Mouse (Mus musculus): ENCODE results near the gene 2300002M23Rik. TPM values are rescaled to one million over a fixed set of nuclear protein-coding genes. Genes with fewer than 3 reads are reported as not detected.
A peak's percentile ranks its signal among the peaks of the same experiment; 100 is the strongest.

The 2300002M23Rik gene
- total RNA-seq, 2 experiments from 2014 or later: not detected

- DNase-seq: no peak
- intact Hi-C loops (cut with DNase I; ENCODE audit: low total_unique reads): no loop called here
Measured at GRCm38 (mm10) chr17:35554761-35555397, 12.4 kb upstream of the 2300002M23Rik start.

GRCm38 (mm10) chr17:35556186-35556765 is 11.0 kb upstream of the 2300002M23Rik start:
- no peak for DNase-seq
- intact Hi-C loops (cut with DNase I; ENCODE audit: low total_unique reads): no loop called here

- intact Hi-C loops (cut with DNase I; ENCODE audit: low total_unique reads): no loop called here
- no peak for DNase-seq
Measured at GRCm38 (mm10) chr17:35556812-35557211, 10.4 kb upstream of the 2300002M23Rik start.

- no peak for DNase-seq
Measured at GRCm38 (mm10) chr17:35557351-35557750, 9.9 kb upstream of the 2300002M23Rik start.

GRCm38 (mm10) chr17:35558216-35558615 is 9.0 kb upstream of the 2300002M23Rik start:
- intact Hi-C loops (cut with DNase I; ENCODE audit: low total_unique reads): no loop called here
- DNase-seq: no peak

More at GRCm38 (mm10) chr17:35557351-35557750, 9.9 kb upstream of the 2300002M23Rik start:
- intact Hi-C loops (cut with DNase I; ENCODE audit: low total_unique reads): no loop called here

- no peak for DNase-seq
- intact Hi-C loops (cut with DNase I; ENCODE audit: low total_unique reads): no loop called here
Measured at GRCm38 (mm10) chr17:35567767-35568166, 517 bp downstream of the 2300002M23Rik start.

DNA sequence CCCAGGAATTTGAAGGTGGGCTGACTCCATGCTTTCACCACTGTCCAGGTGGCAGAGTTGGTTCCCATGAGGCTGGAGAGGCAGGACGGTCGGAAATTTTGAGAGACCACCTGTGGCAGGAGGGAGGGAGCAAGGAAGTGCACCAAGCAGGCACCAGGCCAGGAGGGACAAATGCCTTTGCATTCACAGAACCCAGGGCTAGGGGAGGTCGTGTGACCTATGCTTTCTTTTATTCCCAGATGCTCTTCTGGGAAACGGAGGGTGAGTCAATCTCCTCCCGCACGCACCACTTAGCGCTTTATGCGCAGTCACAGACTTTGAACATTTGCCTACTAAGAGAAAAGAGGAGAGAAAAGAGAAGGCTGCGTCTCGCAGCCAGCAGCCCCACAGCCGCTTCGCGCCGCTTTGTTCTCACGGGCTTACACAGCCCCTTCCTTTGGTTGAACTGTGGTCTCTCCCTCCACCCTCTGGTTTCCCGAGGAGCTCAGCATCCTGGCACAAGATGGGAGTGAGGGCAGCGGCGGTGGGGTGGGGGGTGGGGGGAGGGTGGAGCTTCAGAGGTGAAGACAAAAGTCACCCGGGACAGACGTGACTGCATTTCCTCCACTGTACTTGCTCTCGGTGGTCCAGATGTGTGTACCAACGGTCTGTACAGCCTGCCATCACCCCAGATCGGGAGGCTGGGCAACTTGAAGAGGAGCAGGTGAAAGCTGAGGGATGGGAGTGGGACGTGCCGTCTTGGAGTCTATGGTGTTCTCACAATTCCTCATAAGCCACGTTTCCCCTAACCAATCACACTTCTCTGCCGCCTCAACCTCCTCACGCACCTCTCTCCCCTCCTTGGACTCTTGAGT is 2.1 kb downstream of the 2300002M23Rik start:
- intact Hi-C loops (cut with DNase I; ENCODE audit: low total_unique reads): no loop called here
- no peak for DNase-seq

DNA sequence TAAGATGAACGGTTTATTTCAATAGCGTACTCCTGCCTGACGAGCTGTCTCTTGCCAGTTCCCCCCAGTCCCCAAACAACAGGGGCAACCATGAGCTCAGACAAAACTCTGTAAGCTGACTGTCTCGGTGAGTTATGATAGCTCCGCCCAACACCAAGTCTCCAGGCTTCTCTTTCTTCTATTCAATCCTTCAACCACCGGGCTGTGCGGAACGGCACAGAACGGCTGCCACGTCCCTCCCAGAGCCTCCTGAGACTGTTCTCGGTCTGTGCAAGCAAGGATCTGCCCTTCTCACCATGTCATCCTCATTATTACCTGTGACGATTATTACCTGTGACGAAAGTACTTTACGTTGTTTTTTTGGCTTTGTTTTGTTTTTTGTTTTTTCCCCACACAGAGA is 3.6 kb downstream of the 2300002M23Rik start:
- no peak for DNase-seq
- intact Hi-C loops (cut with DNase I; ENCODE audit: low total_unique reads): no loop called here

DNA sequence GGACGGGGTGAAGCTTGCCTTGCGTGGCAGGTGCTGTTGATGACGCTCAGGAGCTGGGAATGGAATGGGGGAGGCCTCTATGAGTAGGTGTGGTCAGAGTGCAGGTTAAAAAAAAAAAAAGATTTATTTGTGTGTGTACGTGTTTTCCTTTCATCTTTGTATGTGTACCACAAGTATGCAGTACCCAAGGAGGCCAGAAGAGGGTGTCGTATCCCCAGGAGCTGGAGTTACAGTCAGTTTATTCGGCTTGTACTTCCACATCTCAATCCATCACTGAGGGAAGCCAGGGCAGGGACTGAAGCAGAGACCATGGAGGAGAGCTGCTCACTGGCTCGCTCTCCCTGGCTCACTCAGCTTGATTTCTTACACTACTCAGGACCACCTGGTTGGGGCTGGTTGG is 4.2 kb downstream of the 2300002M23Rik start:
- intact Hi-C loops (cut with DNase I; ENCODE audit: low total_unique reads): no loop called here
- no peak for DNase-seq

DNA sequence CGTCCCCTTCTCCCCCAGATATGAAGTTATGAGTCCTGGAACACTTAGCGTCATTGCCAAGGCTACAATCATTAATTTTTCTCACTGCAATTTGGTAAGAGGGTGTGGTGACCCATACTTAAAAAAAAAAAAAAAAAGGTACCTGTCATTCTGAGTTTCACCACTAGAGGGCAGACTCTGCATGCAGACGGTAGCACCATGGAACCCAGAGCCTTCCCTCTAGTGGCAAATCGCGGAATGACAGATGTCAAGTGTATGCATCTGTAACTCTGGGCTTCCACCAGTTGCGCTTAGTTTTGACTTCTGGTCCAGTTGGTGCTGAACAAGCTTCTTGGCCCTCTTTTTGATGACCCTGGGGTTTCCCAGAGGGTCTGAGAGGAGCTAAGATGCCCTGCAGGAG is 11.0 kb downstream of the 2300002M23Rik start:
- DNase-seq: peak; percentile 71
- intact Hi-C loops (cut with DNase I; ENCODE audit: low total_unique reads): no loop called here

DNA sequence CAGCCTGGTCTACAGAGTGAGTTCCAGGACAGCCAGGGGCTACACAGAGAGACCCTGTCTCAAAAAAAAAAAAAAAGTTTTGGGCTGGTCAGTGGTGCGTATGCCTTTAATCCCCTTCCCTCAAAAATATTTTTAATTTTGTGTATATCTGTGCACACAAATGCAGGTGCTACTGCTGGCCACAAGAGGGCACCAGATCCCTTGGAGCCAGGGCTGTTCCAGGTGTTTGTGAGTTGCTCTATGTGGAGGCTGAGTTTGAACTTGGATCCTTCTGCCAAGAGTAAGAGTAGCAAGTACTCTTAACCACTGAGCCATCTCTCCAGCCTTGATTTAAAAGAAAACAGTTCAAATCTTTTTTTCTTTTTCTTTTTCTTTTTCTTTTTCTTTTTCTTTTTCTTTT is 15.7 kb downstream of the 2300002M23Rik start:
- DNase-seq: no peak
- intact Hi-C loops (cut with DNase I; ENCODE audit: low total_unique reads): no loop called here

GRCm38 (mm10) chr17:35584330-35584937 is 17.2 kb downstream of the 2300002M23Rik start:
- peak; percentile 74 for DNase-seq
- intact Hi-C loops (cut with DNase I; ENCODE audit: low total_unique reads): no loop called here

DNA sequence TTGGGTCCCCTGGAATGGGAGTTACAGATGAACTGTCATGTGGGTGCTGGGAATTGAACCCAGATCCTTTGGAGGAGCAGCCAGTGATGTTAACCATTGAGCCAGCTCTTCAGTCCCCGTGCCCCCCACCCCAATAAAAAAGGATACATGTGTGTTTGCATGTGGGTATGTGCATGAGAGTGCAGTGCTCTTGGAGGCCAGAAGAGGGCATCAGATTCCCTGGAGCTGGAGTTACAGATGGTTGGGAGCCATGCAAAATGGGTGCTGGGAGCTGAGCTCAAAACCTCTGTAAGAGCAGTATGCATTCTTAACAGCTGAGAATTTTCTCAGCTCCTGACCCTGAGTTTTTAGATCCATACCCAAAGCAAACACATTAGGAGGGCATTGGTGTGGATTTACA is 20.0 kb downstream of the 2300002M23Rik start:
- intact Hi-C loops (cut with DNase I; ENCODE audit: low total_unique reads): no loop called here
- no peak for DNase-seq

- no peak for DNase-seq
- intact Hi-C loops (cut with DNase I; ENCODE audit: low total_unique reads): no loop called here
Measured at GRCm38 (mm10) chr17:35588387-35588786, 21.1 kb downstream of the 2300002M23Rik start.

DNA sequence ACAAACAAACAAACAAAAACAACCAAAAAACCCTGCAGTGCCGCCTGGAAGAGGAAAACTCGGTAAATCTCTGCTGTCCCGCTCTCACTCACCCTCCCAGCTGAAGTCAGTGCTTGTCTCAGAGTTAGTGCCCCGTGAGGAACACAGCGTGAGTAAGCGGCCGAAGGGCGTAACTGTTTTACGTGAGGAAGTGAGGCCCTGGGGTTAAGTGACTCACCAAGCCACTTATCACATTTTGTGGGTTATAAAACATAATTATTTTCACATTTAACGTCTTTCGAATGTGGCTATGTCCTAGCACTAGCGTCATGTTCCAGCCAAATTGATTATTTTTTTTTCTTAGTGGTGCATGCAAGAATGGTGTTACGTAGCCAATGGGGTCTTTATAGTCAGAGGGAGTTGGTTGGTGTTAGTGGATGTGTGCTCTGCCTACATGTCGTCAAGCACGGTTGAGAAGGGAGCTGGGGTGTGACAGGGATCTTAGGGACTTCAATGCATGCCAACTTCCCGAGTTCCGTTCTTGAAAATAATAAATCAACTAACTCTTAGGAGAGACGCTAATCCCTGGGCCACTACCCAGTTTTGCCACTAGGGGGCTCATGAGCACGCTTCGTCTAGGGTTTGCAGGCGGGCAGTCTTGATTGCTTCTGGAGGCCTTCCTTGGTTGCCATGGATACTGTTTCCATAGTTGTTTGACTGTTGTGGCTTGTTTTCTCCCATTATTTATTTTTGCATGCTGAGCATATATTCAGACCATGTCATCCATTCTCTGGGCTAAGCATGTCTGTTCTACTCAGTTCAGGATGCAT is 23.4 kb downstream of the 2300002M23Rik start:
- intact Hi-C loops (cut with DNase I; ENCODE audit: low total_unique reads): no loop called here
- peak; percentile 81 for DNase-seq

GRCm38 (mm10) chr17:35591219-35591578 is 23.9 kb downstream of the 2300002M23Rik start:
- DNase-seq: no peak
- intact Hi-C loops (cut with DNase I; ENCODE audit: low total_unique reads): no loop called here

DNA sequence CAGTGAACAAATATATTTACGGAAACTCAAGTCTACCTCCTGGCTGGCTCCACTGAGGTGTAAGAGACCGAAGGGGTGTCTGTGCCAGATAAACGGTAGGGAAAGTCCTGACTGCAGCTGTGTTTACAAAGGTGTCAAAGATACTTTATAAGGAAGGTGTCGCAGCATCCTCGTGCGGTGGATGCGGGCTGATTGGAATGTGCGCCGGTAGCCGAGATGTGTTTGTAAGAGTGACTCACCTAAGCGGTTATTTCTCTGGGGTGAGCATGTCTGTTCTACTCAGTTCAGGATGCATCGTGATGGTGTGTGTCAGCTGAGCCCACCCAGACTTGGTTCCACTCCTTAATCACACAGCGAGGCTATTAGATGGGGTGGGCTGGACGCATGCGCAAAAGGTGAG is 24.5 kb downstream of the 2300002M23Rik start:
- intact Hi-C loops (cut with DNase I; ENCODE audit: low total_unique reads): no loop called here
- DNase-seq: no peak

GRCm38 (mm10) chr17:35592131-35592530 is 24.9 kb downstream of the 2300002M23Rik start:
- intact Hi-C loops (cut with DNase I; ENCODE audit: low total_unique reads): no loop called here
- no peak for DNase-seq

- intact Hi-C loops (cut with DNase I; ENCODE audit: low total_unique reads): no loop called here
- DNase-seq: no peak
Measured at GRCm38 (mm10) chr17:35593786-35594185, 26.5 kb downstream of the 2300002M23Rik start.
